Mouse (Mus musculus) megakaryocyte, embryonic 14.5 days (primary cell): Measurements from ENCODE around the gene Olfr827.

Experiments
- FLI1 ChIP-seq: IDR thresholded peaks from 2 replicates; pipeline ENCODE4 v1.6.1; 2012; ENCODE audit warnings: low read length, inconsistent platforms, mixed read lengths
- GATA1 ChIP-seq: IDR thresholded peaks from 3 replicates; pipeline ENCODE4 v1.6.1; 2012; ENCODE audit warnings: mixed read lengths, low read length, inconsistent platforms, borderline replicate concordance

DNA sequence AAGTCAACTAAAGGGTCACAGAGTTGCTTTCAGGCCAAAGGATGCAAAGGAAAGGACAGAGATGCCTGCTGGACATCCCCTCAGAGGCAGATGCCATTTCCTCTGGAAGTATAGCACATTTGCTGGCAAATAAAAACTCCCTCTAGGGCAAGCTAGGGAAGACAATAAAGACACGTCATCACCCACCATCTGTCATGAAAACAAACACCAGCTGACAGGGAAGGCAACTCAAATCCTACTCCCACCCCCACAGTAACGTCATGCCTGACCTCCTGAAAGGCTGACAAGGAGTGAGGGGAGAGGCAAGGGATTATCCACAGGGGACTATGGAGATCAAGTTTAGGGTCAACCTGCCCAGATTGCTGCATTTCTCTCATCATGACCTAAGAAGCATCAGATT lies 30.1 kb upstream of the Olfr827 start:
- TF ChIP-seq GATA1 (no peak), FLI1 (no peak)
